Mouse (Mus musculus) cerebral cortex, adult 2 months (tissue): ENCODE results near the gene Drc1.

Experiments used
- WGBS: fragments of 180-500 bp; shearing (Covaris S2); methylation state at CpG from one replicate; pipeline ENCODE4 v1.1.7; 2018; 5-methylcytosine and 5-hydroxymethylcytosine counted together

Drc1 gene

DNA sequence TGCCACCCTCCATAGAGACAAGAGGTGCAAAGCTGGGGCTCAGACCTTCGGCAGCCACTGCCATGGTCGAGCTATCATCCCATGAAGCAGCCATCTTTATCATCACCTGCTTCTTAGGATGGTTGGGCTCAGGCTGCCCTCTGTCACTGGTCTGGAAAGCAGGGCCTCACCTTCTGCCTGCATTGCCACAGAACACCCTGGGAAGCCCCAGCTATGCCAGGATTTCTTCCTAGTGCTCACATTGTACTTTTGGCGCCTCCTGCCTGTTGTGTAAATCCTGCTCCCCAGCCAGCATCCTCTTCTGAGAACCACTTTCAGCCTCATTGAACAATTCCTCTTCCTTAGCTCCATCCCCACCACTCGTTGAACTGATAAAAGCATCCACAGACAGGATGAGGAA, 134.7 kb downstream of the Drc1 start:
- WGBS, result 83% methylated on average over 4 of the region's 4 CpGs
